ENCODE assay signal across 32 mouse cellular contexts in the genomic region with DNA sequence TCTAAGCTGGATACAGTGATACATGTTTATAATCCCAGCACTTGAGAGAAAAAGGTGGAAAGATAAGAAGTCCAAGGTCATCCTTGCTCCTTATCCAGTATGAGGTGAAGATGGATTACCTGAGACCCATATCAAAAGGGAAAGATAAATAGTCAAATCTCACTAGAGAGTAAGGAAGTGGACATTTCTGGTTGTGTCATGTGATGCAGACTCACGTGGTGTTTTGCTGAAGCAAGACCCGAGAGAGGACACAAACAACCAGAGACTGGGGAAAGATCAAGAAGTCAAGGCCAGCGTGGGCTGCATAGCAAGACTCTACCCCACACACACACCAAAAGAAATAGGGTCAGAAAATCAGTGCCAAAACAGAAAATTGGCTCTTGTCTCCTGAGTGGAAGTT. TPM values are rescaled to one million over a fixed set of nuclear protein-coding genes. Genes with fewer than 3 reads are reported as not detected.
DNase-seq lines count a peak whose midpoint lies in the region; ATAC-seq and TF ChIP-seq lines count a peak whose summit lies in the region.
"Had no signal": no experiment of that assay in that cellular context is flagged by ENCODE, and none has a peak within 500 bp of the region (broad histone marks: within the 10 kb centered on the region; RNA-seq: fewer than 3 reads in every experiment).

No protein-coding gene starts in this region.

- TF ChIP-seq POLR2A in MEL (IDR thresholded peaks at IDR 0.05; ENCODE audit: control insufficient read depth in 1 of 2, insufficient read depth in 1 of 2, low read depth in 1 of 2, low read length in 2 of 2, poor library complexity in 1 of 2): no peak

- H3K79me2 ChIP-seq in MEL (ENCODE audit: control insufficient read depth, insufficient read depth, low read length, poor library complexity): no peaks in the 10 kb centered on the region

- no peaks in the 10 kb centered on the region for H3K9me3 ChIP-seq in MEL (replicated peaks; ENCODE audit: insufficient read depth, low read length)
- no peaks in the 10 kb centered on the region for H3K9me3 ChIP-seq in liver, embryonic 12.5 days (replicated peaks)
- H3K9me3 ChIP-seq: G1E; heart, embryonic 13.5 days; hindbrain, embryonic 12.5 days; hindbrain, embryonic 15.5 days had no signal

- WGBS in liver, embryonic 12.5 days (ENCODE audit: insufficient replicate concordance): 35% methylated on average over 3 of the region's 3 CpGs

- no peak for TF ChIP-seq RAD21 in MEL (IDR thresholded peaks at IDR 0.05; ENCODE audit: low read depth, low read length)

- peaks cover 0 to 15% of the 10 kb centered on the region in 2 experiments; a peak in 2 of 4 replicates for H3K4me1 ChIP-seq in MEL (ENCODE audit: control insufficient read depth in 1 of 2, insufficient read depth in 2 of 2, low read length in 2 of 2)
- H3K4me1 ChIP-seq in liver, embryonic 12.5 days: peaks cover 9% of the 10 kb centered on the region
- H3K4me1 ChIP-seq: heart, embryonic 13.5 days; hindbrain, embryonic 12.5 days; hindbrain, embryonic 15.5 days had no signal

- no peak overlapping the region for H3K27ac ChIP-seq in MEL (ENCODE audit: control insufficient read depth, low read depth, low read length)
- H3K27ac ChIP-seq in liver, embryonic 12.5 days: no peak overlapping the region
- H3K27ac ChIP-seq: heart, embryonic 13.5 days; hindbrain, embryonic 12.5 days; hindbrain, embryonic 15.5 days had no signal

- no peak for TF ChIP-seq CTCF in MEL (IDR thresholded peaks at IDR 0.05 in 2 of 3, conservative IDR thresholded peaks at IDR 0.05 in 1 of 3; ENCODE audit: control insufficient read depth in 1 of 3, insufficient read depth in 1 of 3, low read depth in 2 of 3, low read length in 3 of 3, poor library complexity in 1 of 3, severe bottlenecking in 1 of 3)

- H3K4me2 ChIP-seq in liver, embryonic 12.5 days: no peak overlapping the region
- H3K4me2 ChIP-seq: heart, embryonic 13.5 days; hindbrain, embryonic 12.5 days; hindbrain, embryonic 15.5 days had no signal

- H3K9ac ChIP-seq in MEL (ENCODE audit: control insufficient read depth, low read depth, low read length, poor library complexity, severe bottlenecking): no peak overlapping the region
- H3K9ac ChIP-seq in liver, embryonic 12.5 days: no peak overlapping the region
- H3K9ac ChIP-seq: forebrain, postnatal 0 days; heart, embryonic 13.5 days; hindbrain, embryonic 12.5 days; hindbrain, embryonic 15.5 days had no signal

- H3K4me3 ChIP-seq in MEL (ENCODE audit: control insufficient read depth in 1 of 2, insufficient read depth in 1 of 2, low read depth in 2 of 2, low read length in 2 of 2): no peak overlapping the region
- no peak overlapping the region for H3K4me3 ChIP-seq in liver, embryonic 12.5 days
- H3K4me3 ChIP-seq: heart, embryonic 13.5 days; hindbrain, embryonic 12.5 days; hindbrain, embryonic 15.5 days had no signal

- no peak for TF ChIP-seq EP300 in MEL (IDR thresholded peaks at IDR 0.05; ENCODE audit: low read depth in 1 of 2, low read length in 2 of 2)

- peak; percentile 9 for DNase-seq in lung, postnatal 36 days
- no peak for DNase-seq in lung, postnatal 4 days
- DNase-seq in B cell, adult 2 months: peak; percentile 9 to 21
- DNase-seq in MEL (ENCODE audit: low read depth, low spot score): peak; percentile 22
- DNase-seq in urinary bladder, postnatal 36 days (ENCODE audit: low spot score in 2 of 2): no peak
- DNase-seq in frontal cortex, postnatal 10 days (ENCODE audit: low spot score in 2 of 2): no peak
- DNase-seq: adrenal gland, adult 2 months; adrenal gland, postnatal 14 days; cerebellum, adult 18-20 months; cerebellum, adult 9-10 months; cerebellum, postnatal 14 days; forebrain, postnatal 0 days; gastrocnemius, postnatal 25 days; heart, postnatal 14 days; heart, postnatal 4 days; kidney, adult 2 months had no signal

- no peaks in the 10 kb centered on the region; a peak in 1 of 4 replicates for H3K27me3 ChIP-seq in MEL (ENCODE audit: control insufficient read depth in 1 of 2, insufficient read depth in 2 of 2, low read length in 2 of 2)
- H3K27me3 ChIP-seq in liver, embryonic 12.5 days (replicated peaks): peaks cover 10% of the 10 kb centered on the region; the same call in 1 of the 2 replicates
- H3K27me3 ChIP-seq: hindbrain, embryonic 12.5 days; hindbrain, embryonic 15.5 days had no signal

- ATAC-seq in liver, embryonic 12.5 days: no peak
- ATAC-seq: forebrain, embryonic 14.5 days; forebrain, postnatal 0 days; intestine, postnatal 0 days had no signal

- H3K36me3 ChIP-seq in MEL (ENCODE audit: control insufficient read depth in 1 of 2, insufficient read depth in 2 of 2, low read length in 2 of 2): peaks cover 0 to 5% of the 10 kb centered on the region in 2 experiments; a peak in 2 of 4 replicates
- no peaks in the 10 kb centered on the region for H3K36me3 ChIP-seq in liver, embryonic 12.5 days
- H3K36me3 ChIP-seq: G1E; heart, embryonic 13.5 days; hindbrain, embryonic 12.5 days; hindbrain, embryonic 15.5 days had no signal

TF ChIP-seq in MEL, 35 proteins besides CTCF, POLR2A, EP300 and RAD21:
- TF ChIP-seq CHD2 (IDR thresholded peaks at IDR 0.05; ENCODE audit: low read length): no peak
- TF ChIP-seq NRF1 (IDR thresholded peaks at IDR 0.05; ENCODE audit: insufficient read depth, low read depth, low read length, poor library complexity, severe bottlenecking): no peak
- TF ChIP-seq USF2 (IDR thresholded peaks at IDR 0.05; ENCODE audit: borderline replicate concordance in 1 of 2, insufficient read depth in 1 of 2, low read depth in 1 of 2, low read length in 2 of 2): peak in 1 of 2 experiments; percentile 77; a peak in 2 of 4 replicates
- peak; percentile 89 for TF ChIP-seq USF1 (IDR thresholded peaks at IDR 0.05; ENCODE audit: low read depth, low read length)
- no peak for TF ChIP-seq SMC3 (IDR thresholded peaks at IDR 0.05; ENCODE audit: low read depth, low read length)
- peak; percentile 39; the same call in 1 of the 2 replicates for TF ChIP-seq BHLHE40 (IDR thresholded peaks at IDR 0.05; ENCODE audit: borderline replicate concordance, low read depth, low read length)
- peak; percentile 69 for TF ChIP-seq MAX (IDR thresholded peaks at IDR 0.05; ENCODE audit: low read length)
- no peak for TF ChIP-seq TAL1 (IDR thresholded peaks at IDR 0.05; ENCODE audit: low read length)
- no peak for TF ChIP-seq E2F4 (IDR thresholded peaks at IDR 0.05; ENCODE audit: borderline replicate concordance, low read depth, low read length)

RNA-seq across cellular contexts. Expression of gene Meiob, which starts 7.1 kb away (rescaled TPM):
- 0.15 TPM in 1 of 2 replicates, not detected in the other for total RNA-seq in MEL (2012; rRNA removed)
- under 1 TPM in 1 of 2 experiments, not detected in 1; 0.11 TPM for polyA plus RNA-seq in MEL (2012; ENCODE audit: insufficient read depth in 1 of 2, insufficient read length in 2 of 2, low read depth in 1 of 2, low replicate concordance in 2 of 2, missing spikeins in 1 of 2)
- polyA plus RNA-seq in liver, embryonic 12.5 days (2016; fragmentation: Nextera tagmentation; extraction: Ambion mirVana): 1.5 TPM in 2 replicates
- total RNA-seq: forebrain, postnatal 0 days; gastrocnemius, adult 8-10 months; gastrocnemius, postnatal 25 days; heart, postnatal 14 days had no signal
- polyA plus RNA-seq: adrenal gland, adult 2 months; brain, embryonic 14.5 days; embryonic facial prominence, embryonic 11.5 days; embryonic facial prominence, embryonic 14.5 days; forebrain, embryonic 11.5 days; forebrain, embryonic 14.5 days; frontal cortex, adult 2 months; heart, embryonic 13.5 days; heart, embryonic 16.5 days; hindbrain, embryonic 12.5 days; hindbrain, embryonic 15.5 days; intestine, embryonic 14.5 days; kidney, adult 2 months had no signal

RNA-seq across cellular contexts. Expression of gene Hagh, which starts 43.0 kb away (rescaled TPM):
- 32.3 and 49.6 TPM in 2 replicates for total RNA-seq in MEL (2012; rRNA removed)
- polyA plus RNA-seq in MEL (2012; ENCODE audit: insufficient read depth in 1 of 2, insufficient read length in 2 of 2, low read depth in 1 of 2, low replicate concordance in 2 of 2, missing spikeins in 1 of 2): 10 to 100 TPM in 1 of 2 experiments, not detected in 1; 37.5 TPM
- polyA plus RNA-seq in liver, embryonic 12.5 days (2016; fragmentation: Nextera tagmentation; extraction: Ambion mirVana): 61.1 and 64.8 TPM in 2 replicates

RNA-seq across cellular contexts. Expression of gene Hs3st6, which starts 44.2 kb away (rescaled TPM):
- total RNA-seq in MEL (2012; rRNA removed): not detected in 2 replicates
- not detected for polyA plus RNA-seq in MEL (2012; ENCODE audit: insufficient read depth in 1 of 2, insufficient read length in 2 of 2, low read depth in 1 of 2, low replicate concordance in 2 of 2, missing spikeins in 1 of 2)
- polyA plus RNA-seq in liver, embryonic 12.5 days (2016; fragmentation: Nextera tagmentation; extraction: Ambion mirVana): not detected in 2 replicates
- total RNA-seq: G1E; gastrocnemius, adult 8-10 months; gastrocnemius, postnatal 25 days; heart, adult 8-10 months had no signal
- polyA plus RNA-seq: G1E had no signal

RNA-seq across cellular contexts. Expression of gene Fahd1, which starts 53.2 kb away (rescaled TPM):
- 2.0 and 2.7 TPM in 2 replicates for total RNA-seq in MEL (2012; rRNA removed)
- 1 to 10 TPM in 1 of 2 experiments, not detected in 1; 4.7 TPM for polyA plus RNA-seq in MEL (2012; ENCODE audit: insufficient read depth in 1 of 2, insufficient read length in 2 of 2, low read depth in 1 of 2, low replicate concordance in 2 of 2, missing spikeins in 1 of 2)
- polyA plus RNA-seq in liver, embryonic 12.5 days (2016; fragmentation: Nextera tagmentation; extraction: Ambion mirVana): 34.2 and 34.6 TPM in 2 replicates

Comparison
In these comparisons a context has a peak if more than half of its experiments do, and no peak if none do; other contexts are left out.
1. DNase-seq: peak in lung, postnatal 36 days (single experiment), B cell, adult 2 months (2 of 2) and MEL (single experiment); none in lung, postnatal 4 days (0 of 2), urinary bladder, postnatal 36 days (0 of 2) and frontal cortex, postnatal 10 days (0 of 2).